Mouse (Mus musculus): Measurements from ENCODE around the gene BB287469.
"Not testable (repeated sequence)": the region's sequence is repeated elsewhere in the genome, so short reads cannot be mapped to it uniquely, and the experiment has no call there.

Gene BB287469

GRCm38 (mm10) chr12:87816277-87816676 is at the start of gene BB287469:
Gene BB287469, plus strand, starts transcription at chr12:87816577.
- in situ Hi-C loops (cut with MboI, MseI), result loop anchor here (5.0 kb wide), 2 partner anchors 199 to 326 kb away; partner anchors contain the start of gene Gm4027 (in 2 of the 2)

DNA sequence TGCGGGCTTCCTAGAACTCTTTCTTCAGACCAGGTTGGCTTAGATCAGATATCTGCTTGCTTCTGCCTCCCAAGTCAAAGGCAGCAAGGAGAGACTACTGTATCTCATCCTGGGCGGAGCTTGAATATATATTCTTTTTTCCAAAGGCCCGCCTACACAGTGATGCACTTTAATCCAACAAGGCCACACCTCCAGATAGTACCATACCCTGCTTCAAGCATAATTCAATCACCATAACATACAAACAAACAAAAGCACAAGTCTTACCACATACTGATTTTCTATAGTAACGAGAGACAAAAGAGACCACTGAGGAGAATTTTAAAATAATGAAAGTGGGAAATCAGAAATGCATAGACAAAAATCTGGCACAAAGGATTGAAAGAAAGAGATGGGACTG is 40.7 kb upstream of the BB287469 start, which contains the start of gene Gm21319:
Gene Gm21319 (minus strand): TSS at position 101 of the 400 bp plus-strand sequence.
- in situ Hi-C loops (cut with MboI, MseI), result loop anchor here in 1 of 2 experiments (25.0 kb wide), 1 partner anchor 487 kb away; the partner anchor contains the start of genes Gm5662 and Gm8332

DNA sequence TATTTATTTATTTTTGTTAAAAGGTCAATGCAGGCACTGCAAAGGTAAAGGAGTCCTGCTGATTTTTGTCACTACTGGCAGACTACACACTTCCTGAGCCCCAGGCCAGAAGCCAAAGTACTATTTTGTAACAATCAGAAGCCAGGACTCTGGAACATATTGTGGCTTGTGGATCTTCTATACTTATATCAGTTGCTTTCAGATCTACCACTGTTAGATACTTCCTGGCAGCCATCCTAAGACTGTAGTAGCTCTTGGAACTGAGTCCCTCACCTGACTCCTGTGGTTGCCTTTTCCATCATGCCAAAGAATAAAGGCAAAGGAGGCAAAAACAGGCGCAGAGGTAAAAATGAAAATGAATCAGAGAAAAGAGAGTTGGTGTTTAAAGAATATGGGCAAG is 21.2 kb upstream of the BB287469 start, which contains the start of gene Gm21936:
Gene Gm21936 (plus strand): TSS at position 301 of the 400 bp plus-strand sequence.
- in situ Hi-C loops (cut with MboI, MseI), result loop anchor here in 1 of 2 experiments (5.0 to 25.0 kb wide), 2 partner anchors 298 to 467 kb away; partner anchors contain the start of genes Gm5662 and Gm8332

GRCm38 (mm10) chr12:87797971-87798370 is 18.4 kb upstream of the BB287469 start:
- in situ Hi-C loops (cut with MboI, MseI), result loop anchor here in 1 of 2 experiments (5.0 to 25.0 kb wide), 2 partner anchors 301 to 464 kb away; partner anchors contain the start of genes Gm5662 and Gm8332

DNA sequence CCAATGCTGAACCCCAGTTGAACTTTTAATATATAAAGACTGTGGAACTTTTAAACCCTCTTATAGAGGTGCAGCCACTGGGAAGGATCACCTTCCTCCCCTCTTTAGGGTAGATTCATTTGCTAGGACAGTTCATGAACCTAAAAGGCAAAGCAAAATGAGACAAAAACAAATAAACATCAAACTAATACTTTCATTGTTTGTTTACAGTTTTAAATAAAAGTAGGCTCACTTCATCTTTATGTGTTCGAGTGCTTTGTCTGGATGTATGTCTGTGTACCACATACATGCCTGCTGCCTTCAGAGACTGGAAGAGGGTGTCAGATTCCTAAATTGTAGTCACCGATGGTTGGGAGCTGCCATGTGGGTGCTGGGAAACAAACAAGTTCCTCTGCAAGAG is 25.9 kb downstream of the BB287469 start, which contains the start of gene Gm2001:
Gene Gm2001 (minus strand): TSS at position 101 of the 400 bp plus-strand sequence.
- in situ Hi-C loops (cut with MboI, MseI), result not testable (repeated sequence)

- in situ Hi-C loops (cut with MboI, MseI), result loop anchor here in 1 of 2 experiments (5.0 kb wide), 1 partner anchor 193 kb away; no protein-coding TSS in a partner anchor
These were observed 34.3 kb downstream of the BB287469 start for GRCm38 (mm10) chr12:87850657-87851056.

DNA sequence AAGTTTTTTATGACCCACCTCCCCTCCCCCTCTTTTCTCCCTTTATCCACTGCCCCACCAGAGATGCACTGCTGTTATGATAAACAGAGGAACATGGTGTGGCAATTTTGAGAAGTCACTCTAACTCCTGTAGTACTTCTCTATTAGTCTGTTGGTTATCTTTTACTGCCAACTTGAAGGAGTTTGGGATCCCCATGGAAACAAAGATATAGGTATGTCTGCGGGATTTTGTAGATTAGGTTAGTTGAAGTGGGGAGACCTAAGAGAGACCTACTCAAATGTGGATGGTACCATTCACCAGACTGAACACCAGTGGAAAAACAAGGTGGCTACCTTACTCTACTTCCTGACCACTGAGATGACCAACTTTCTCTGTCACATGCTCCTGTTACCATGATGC is 39.7 kb downstream of the BB287469 start:
- in situ Hi-C loops (cut with MboI, MseI), result loop anchor here in 1 of 2 experiments (5.0 kb wide), 1 partner anchor 204 kb away; no protein-coding TSS in a partner anchor

DNA sequence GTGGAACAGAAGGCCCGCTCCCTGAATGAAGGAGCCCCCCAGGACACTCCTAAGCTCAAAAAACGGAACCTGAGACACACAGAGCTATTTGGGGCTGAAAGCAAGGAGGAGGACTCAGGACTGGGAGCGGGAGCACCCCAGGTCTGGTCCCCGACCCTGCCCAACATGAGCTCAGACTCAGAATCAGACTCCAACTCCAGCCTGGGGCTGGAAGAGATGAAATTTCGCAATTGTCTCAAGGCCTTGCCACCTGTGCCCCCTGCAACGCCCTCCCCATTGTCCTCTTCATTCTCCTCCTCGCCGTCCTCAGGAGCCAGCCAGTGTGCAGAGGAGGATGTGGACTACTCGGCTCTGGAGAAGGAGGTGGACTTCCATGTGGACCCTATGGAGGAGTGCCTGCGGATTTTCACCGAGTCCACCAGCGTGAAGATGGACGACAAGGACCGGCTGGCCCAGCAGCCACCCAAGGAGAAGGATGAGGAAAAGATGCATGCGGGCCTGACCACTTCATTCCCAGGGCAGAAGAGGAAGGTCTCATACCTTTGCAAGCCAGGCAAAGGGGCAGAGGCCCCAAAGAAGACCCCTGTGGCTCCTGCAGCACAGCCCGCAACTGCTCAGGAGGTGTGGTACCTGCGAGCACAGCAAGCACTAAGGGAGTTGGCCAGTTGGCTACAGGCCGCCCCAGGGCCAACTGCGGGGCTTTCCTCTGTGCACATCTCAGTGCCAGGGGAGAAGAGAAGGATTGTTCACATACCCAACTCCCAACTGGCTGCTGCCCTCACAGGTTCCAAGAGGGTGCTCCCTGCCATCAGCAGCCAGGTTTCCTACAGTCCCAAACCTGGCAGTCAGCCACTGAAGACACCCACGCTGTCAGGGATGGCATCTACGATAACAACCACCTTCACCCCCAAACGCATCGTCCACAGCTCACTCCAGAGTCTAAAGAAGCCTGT is 45.6 kb downstream of the BB287469 start:
- in situ Hi-C loops (cut with MboI, MseI), result not testable (repeated sequence)

GRCm38 (mm10) chr12:87863638-87864037 is 47.3 kb downstream of the BB287469 start:
- in situ Hi-C loops (cut with MboI, MseI), result not testable (repeated sequence)

- in situ Hi-C loops (cut with MboI, MseI), result not testable (repeated sequence)
These were observed 47.7 kb downstream of the BB287469 start for GRCm38 (mm10) chr12:87864048-87864447.
